Mouse (Mus musculus): Measurements from ENCODE around the gene Foxa2.

The Foxa2 gene

DNA sequence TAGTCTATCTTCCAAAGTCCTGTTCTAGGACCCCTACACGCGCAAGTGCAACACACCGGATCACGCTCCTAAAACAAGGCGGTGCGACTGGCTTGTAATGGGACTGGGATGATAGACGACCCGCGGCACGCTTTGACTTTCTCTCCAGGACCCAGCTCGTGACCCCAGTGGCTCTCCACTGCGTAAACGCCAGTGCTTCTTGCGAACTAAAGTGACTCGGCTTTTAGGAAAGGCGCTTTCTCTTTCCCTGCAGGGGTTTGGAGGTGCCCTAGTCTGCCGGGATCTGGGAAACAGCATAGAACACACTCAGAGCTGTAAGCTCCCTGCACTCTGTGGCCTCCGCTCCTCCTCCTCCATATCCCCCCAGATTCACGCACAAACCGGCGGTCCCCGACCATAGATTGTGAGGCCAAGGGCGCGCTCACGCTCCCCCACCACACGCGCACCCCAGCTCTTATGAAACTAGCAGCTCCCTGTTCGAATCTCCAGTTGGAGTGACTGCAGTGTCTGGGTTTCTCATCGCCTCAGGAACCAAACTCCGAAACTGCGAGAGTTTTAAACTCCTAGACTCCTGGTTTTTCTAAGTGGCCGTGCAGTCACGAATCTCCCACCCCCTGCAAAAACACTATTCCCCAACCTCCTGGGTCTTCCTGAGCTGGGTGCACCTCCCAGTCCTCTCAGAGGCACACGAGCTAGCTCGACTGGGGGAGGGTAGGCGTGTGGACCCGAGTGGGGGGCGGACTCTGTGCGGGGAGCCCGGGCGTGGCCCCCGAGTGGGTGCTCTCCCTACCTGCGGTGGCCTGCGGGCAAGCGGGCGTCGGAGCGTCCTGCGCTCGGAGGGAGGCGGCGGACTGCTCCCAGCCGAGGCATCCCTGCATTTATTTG, 7.2 kb downstream of the Foxa2 start:
- DNase-seq (ENCODE audit: low spot score): no peak

DNA sequence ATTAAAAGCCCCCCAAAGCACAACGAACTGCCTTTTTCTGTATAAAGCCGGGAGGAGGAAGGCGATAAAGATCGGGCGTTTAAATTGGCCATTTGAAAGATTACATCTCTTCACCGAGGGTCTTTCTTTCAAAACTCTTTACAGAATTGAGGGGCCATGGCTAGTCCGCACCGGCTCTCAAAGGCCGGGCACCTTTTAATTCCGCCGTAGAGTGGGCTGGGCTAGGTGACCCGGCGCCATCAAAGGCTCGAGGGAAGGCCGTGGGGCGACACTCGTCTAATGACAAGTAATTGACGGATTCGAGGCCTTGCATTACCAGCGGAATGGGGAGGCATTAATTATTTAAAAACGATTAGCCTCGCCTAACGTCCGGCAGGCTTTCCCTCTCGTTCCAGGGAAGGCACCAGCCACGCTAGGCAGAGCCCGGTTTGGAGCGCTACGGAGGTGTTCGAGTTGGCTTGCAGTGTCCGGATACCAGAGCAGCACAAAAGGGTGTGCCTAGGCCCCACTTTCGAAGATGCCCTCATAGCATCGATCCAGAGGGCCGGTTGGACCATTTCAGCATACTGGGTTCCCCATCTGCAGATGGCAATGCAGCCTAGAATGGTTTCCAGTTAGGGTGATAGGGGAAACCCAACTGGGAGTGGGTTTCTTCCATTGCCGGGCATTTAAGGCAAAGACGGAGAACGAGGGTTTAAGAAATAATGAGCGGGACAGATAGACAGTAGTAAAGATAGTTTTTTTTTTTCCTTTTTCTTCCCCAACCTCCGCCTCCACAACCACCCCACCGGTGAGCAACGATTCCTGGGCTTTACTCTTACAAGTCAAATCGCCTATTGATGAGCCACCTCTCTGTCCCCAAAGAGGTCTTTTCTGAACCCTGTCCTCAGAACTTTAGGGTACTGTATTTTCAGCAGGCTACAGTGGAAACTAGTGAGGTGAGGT, 8.1 kb downstream of the Foxa2 start:
- no peak for DNase-seq (ENCODE audit: low spot score)

DNA sequence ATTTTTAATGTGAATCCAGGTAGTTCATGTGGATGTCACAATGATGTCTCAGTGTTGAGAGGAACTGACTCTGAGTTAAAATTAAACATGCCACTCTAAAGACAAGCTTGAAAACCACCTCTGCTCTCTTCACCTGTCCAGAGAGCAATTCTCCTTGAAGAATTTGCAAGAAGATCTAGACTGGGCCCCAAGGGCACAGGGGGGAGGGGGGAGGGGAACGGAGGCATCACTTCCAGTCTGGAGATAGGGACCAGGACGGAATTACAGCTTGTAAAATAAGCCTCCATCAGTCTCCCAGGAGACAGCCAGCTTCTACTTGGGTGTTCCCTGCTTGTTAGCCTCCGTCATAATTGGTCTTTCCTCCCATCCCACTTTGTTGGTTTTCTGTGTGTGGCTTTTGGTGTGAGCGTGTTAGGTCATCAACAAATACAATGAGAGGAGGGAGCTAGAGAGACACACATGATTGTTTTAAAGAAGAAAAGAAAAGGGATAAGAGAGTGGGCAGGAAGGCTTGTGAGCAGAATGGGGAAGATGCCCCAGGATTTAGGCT, 10.1 kb downstream of the Foxa2 start:
- DNase-seq (ENCODE audit: low spot score): no peak

DNA sequence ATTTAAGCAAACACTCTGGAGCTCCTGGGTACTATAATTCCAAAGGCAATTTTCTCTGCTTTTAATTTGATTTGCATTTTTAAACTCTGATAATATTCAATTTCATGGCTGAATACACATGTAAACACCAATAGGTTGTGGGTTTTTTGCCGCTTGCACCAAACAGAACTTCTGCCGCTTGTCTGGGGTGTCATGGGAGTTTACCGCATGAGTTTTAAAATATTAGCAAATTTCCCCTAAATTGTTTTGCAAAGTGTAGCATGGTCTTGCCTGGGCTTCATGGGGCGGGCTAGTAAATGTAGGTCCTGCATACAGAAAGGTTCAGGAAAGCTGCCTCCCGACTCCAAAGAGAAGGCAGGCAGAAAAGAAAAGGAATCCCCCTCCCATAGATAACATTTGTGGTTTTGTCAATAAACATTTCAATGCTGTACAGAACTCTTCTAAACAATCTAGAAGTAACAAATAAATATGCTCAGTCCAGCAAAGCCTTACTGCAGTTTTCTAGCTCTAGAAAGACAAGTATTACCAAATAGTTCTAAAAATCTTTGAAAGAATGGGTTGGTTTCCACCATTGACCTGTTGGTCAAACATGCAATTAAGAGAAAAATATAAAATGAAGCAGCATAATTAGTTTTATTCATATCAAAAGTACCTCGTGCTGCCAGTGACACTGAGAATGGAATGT, 15.6 kb downstream of the Foxa2 start:
- DNase-seq (ENCODE audit: low spot score): no peak

DNA sequence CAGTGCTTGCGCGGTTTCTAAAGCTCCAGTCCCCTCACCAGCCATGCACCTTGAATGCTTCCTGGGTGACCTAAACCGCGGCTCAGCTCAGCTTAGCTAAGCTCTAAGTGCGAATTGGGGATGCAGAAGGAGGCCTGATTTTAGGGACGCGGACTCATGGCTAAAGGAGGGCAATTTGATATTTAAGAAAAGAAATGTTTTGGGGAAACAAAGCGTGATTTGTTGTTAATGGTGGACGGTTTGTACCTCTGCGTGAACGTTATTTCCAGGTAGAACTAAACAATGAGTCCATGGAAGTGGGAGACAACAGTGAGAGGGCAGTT, 16.2 kb downstream of the Foxa2 start:
- no peak for DNase-seq (ENCODE audit: low spot score)

DNA sequence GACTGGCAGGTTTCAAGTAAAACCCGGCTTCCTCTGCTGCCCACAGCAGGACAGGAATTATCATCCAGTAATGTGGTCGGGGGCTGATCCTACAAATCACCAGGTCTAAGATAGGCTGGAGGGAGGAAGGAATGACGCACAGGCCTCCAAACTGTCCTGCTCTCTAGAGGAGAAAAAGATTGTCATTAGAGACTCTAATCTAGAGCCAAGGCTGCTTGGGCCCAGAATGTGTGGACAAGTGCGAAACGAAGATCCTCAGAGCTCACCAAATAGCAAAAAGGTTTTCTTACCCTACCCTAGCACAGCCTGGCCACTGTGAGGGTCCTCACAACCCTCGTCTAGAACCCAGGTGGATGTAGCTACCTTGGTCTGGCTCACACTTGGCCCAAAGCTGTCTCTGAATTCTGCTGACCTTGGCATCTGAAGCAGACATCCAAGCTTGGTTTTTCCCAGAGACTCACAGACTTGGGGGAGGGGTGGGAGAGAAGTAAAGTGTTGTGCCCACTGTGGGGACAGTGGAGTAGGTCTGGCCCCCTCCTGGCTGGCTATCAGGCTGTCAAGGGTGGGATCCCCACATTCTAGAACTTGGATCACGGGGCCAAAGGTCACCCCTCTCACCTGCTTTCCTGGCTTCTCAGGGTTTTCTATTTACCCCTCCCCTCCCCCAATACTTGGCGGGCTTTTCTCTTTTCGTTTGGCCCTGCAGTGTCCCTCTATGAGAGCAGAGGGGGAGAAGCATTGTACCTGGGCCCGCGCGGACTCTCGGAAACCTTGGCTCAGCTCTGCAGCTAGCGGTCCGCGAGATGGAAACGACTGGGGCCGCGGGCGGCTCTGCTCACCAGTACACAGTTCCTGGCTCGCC, 16.8 kb downstream of the Foxa2 start:
- no peak for DNase-seq (ENCODE audit: low spot score)

DNA sequence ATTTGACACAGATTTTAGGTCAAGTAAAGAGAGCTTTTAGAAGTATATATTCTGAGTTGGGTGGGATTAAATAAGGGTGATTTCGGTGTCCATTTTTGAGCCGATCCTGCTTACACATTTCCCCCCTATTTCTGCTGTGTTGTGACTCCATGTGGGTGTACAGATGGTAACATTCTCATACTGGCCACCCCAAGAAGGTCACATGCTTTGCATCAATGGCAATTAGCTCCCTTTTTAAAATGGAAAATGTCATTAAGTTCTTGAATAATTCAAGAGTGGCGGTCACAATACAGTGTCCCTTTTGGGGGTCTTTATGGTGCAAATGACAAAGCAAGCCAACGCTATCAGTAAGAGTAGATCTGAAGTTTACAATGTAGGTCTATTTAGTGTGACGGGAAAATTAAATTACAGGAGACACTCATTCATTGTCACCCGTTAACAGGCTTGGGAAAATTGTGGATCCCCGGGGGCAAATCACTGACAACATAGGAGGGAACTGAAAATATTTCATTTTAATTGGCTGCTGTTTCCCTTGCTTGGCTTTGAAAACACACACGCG, 17.6 kb downstream of the Foxa2 start:
- DNase-seq (ENCODE audit: low spot score): no peak

DNA sequence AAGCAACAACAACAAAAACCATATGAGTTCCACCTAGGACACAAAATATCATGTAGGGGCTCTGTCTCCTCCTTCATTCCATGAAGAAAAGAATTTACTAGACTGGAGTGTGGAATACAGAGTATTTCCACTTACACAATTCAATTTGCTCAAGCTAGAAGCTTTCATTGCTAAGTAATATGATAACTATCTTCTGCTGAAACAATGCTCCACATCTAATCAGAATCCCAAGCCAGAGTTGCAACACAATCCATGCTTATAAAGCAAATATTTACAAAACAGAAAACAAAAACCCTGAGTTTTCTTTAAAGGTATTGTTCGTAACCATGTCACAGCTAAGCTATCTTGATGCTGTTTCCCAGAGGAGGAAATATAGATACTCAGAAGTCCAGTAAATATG, 20.4 kb downstream of the Foxa2 start:
- DNase-seq (ENCODE audit: low spot score): no peak

DNA sequence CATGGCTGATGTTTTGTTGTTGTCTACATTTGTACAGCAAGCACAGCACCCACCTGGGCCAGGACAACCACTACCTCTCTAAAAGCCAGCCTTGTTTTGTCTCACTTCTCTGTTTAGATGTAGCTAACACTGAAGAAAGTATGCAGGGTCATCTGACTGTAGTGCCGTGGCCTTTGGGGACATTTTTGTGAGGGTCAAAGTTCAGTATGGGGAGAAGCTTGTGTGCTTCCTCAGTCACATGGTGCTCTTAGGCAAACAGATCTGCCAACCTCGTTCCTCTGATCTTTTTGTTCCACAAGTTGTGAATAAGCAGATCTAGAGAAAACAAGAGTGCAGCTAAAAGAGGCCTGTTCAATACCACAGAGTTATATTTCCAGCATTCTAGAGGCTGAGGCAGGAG, 21.3 kb downstream of the Foxa2 start:
- DNase-seq (ENCODE audit: low spot score): no peak

DNA sequence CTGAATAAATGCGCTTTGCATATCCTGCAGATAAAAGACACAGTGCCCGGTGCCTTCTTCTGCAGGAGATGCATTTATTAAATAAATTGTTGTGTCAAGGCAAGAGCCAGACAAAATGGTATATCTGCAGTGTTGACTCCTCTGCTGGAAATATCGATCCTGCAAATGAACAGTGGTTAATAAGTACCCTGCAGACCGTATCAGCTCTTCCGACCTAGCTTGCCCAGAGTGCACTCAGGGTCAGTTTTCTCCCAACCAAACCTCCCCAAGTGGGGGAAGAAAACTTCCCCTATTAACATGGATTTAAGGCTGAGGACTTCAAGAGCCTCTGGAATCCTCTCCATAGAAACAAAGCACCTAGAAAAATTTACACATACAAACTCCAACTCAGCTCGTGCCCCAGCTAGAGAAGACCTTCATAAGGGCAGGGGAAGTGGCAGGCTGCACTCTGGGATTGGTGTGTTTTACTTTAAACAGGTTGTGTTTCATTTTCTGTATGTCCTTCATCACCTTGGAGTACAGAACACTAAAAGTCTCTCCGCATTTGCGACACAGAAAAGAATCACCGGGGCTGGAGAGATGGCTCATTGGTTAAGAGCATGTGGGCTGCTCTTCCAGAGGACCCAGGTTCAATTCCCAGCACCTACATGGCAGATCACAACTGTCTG, 22.4 kb downstream of the Foxa2 start:
- no peak for DNase-seq (ENCODE audit: low spot score)

DNA sequence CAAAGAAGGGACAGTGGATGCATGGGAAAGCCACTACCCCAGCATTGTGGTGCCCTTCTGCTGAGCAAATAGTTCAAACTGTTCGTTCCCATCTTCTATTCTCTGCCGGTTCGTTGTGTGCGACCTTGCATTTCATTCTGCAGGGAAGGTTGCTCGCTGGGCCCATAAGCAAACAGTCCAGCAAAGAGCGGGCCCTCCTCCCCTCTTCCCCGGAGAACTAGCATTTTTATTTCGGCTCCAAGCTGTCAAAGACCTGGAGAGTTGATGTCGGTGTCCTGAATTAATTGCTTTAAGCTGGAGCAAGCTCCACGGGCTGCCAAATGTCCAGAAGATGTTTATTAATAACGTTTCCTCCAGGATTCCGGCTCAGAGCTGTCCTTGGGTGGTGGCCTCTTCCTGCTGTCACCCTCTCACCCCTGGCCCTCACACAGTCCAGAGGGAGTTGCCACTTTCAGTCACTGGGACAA, 23.4 kb downstream of the Foxa2 start:
- no peak for DNase-seq (ENCODE audit: low spot score)

DNA sequence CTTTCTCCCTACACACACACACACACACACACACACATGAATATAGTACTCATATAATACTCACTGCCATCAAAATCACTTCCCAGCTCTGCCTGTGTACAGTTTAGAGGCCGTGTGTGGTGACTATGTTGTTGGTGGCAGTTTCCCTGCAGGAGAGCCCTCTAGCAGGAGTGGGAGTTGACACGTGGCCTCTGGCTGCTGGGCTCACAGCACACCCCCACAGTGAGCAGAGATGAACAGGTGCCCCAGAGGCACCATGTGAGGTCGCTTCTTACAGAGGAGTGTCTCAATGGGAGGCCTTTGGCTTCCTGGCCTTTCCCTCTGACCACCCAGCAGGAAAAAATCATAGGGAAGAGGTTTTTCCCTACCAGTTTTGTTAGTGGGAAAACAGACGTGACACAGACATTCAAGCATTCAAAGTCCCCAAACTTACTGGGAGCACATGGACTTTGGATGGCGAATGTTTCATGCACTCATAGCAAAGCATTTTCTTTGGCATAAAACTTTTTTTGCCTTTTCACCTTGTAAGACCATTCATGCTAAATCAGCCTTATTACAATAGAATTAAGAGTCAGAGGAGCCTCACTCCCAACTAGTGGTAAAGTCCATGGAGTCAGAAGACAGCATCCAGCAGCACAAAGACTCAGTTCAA, 24.7 kb downstream of the Foxa2 start:
- no peak for DNase-seq (ENCODE audit: low spot score)

DNA sequence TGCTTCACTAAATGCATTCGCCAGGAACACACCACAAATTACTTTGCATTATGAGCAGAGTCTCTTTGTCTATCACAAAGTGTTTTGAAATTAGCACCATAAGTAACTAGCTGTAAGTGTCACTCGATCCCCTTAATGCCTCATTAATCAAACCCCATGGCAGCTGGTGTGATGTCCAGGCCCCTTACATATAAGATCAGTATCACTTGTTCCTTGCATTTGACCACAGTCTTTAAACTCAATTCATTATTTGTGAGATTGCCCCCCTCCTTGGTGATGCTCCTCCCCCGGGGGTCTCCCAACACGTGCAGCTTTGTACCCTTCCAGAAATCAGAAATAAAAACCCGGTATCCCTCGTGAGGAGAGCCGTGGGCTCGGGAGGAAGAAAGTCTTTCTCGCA, 25.8 kb downstream of the Foxa2 start:
- no peak for DNase-seq (ENCODE audit: low spot score)

DNA sequence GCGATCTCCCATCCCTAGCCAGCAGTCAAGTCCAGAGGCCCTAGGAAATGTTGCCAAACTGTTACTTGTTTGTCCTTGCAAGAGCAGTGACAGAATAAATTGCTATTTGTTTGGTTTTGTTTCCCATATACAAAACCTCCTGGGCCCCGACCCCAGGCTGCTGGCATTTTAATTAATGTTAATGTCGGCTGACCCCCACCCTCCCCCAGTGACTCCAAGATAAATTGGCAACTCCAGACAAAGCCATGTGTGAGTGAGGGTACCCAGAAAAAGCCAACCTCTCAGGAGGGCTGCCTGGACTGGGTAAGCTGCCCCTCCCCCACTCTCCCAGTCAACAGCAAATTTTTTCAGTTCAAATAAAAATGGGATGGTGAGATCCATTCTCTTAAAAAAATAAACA, 26.6 kb downstream of the Foxa2 start:
- no peak for DNase-seq (ENCODE audit: low spot score)

DNA sequence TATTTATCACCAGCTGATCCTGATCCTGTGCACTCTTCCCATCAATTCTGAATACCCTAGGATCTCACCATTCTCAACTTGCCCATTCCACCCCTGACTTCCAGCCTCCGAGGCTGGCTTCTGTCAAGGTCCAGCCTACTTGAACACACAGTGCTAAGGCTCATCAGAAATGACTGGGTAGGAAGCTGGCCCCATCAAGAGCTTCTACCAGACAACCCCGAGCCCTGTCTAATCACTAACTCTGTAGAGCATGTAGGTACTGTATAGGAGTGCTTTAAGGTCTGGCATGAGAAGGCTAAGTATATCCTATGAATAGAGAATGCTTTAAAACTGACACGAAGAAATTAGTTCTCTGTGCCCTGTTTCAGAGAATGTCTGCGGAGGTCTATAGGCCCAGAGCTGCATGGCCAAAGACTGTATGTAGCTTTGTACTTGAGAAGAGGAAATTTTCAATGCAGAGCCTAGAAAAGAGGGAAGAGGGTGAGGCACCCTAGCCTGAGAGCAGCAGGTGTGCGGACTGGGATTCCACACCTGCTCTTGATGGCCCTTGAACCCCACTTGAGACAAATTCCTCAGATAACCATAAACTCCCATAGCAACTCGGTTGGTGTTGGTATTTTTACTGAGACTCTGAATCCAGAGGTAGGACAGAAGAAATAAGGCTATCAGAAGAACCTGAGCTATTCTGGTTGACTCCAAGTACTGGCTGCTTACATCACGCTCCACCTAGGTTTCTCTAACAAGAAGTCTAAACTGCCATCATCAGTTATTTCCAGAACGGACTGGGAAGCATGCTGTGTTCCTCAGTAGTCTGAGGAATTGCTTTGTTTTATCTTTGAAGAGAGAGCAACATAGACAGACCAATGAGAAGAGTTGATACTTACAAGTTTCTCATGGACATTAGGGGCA, 28.7 kb downstream of the Foxa2 start:
- DNase-seq (ENCODE audit: low spot score): no peak

DNA sequence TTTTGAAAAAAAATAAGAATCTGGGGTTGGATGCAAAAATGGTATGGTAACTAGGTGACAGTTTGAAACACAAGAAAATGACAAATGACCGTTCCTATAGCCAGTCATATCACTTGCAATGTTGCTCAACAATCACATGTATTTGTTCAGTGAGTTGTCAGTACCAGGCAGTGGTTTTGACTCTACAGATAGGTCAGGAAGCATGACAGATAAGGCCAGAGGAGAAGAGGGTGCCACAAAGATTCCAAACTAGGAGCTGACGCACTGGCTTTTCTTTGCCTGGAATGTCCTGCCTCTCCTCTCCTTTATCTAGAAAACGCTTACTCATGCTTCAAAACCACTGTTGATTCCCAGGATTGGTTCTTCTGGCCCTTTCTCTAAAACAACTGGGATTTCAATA, 33.4 kb downstream of the Foxa2 start:
- no peak for DNase-seq (ENCODE audit: low spot score)

DNA sequence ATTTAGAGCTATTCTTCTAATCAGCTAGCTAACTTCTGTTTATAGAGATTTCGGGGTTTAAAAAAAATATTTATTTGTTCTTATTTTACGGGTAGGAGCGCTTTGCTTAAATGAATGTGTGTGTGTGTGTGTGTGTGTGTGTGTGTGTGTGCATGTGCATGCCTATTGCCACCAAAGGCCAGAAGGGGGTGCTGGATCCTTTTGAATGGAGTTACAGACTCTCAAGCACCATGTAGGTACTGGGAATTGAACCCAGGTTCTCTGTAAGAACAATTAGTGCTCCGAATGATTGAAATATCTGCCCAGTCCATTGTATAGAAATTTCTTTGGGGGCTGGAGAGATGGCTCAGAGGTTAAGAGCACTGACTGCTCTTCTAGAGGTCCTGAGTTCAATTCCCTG, 37.7 kb downstream of the Foxa2 start:
- DNase-seq (ENCODE audit: low spot score): no peak

All from ovary, adult 18-20 months (tissue).